Mouse (Mus musculus) cerebellum, adult 9-11 months (tissue): ENCODE measurements around the gene Rrn3.

Experiments used
- DNase-seq: peaks from one replicate; pipeline ENCODE4 v3.0.0; 2022

Rrn3 gene

GRCm38 (mm10) chr16:13853886-13854285 lies 73.4 kb downstream of the Rrn3 start:
- no peak for DNase-seq
